Mouse (Mus musculus): ENCODE measurements around the gene Tpst1.

Gene Tpst1

GRCm38 (mm10) chr5:130052955-130053354, 20.2 kb upstream of the Tpst1 start:
- no peak for DNase-seq (ENCODE audit: low read depth, low spot score)

- no peak for DNase-seq (ENCODE audit: low read depth, low spot score)
Observed at GRCm38 (mm10) chr5:130055688-130056087, 17.4 kb upstream of the Tpst1 start.

- DNase-seq (ENCODE audit: low read depth, low spot score), result no peak
Observed at GRCm38 (mm10) chr5:130056303-130056702, 16.8 kb upstream of the Tpst1 start.

GRCm38 (mm10) chr5:130059413-130060328, 13.5 kb upstream of the Tpst1 start:
- DNase-seq (ENCODE audit: low read depth, low spot score), result no peak

GRCm38 (mm10) chr5:130060329-130060665, 12.8 kb upstream of the Tpst1 start:
- DNase-seq (ENCODE audit: low read depth, low spot score), result no peak

- no peak for DNase-seq (ENCODE audit: low read depth, low spot score)
Observed at GRCm38 (mm10) chr5:130062096-130062495, 11.0 kb upstream of the Tpst1 start.

- no peak for DNase-seq (ENCODE audit: low read depth, low spot score)
Observed at GRCm38 (mm10) chr5:130063760-130064159, 9.4 kb upstream of the Tpst1 start.

- DNase-seq (ENCODE audit: low read depth, low spot score), result no peak
Observed at GRCm38 (mm10) chr5:130065579-130065978, 7.5 kb upstream of the Tpst1 start.

- no peak for DNase-seq (ENCODE audit: low read depth, low spot score)
Observed at GRCm38 (mm10) chr5:130067841-130068264, 5.3 kb upstream of the Tpst1 start.

GRCm38 (mm10) chr5:130074491-130074890, 1.4 kb downstream of the Tpst1 start:
- DNase-seq (ENCODE audit: low read depth, low spot score), result no peak

GRCm38 (mm10) chr5:130076396-130076795, 3.3 kb downstream of the Tpst1 start:
- no peak for DNase-seq (ENCODE audit: low read depth, low spot score)

- DNase-seq (ENCODE audit: low read depth, low spot score), result no peak
Observed at GRCm38 (mm10) chr5:130078096-130078833, 5.1 kb downstream of the Tpst1 start.

GRCm38 (mm10) chr5:130078834-130079156, 5.7 kb downstream of the Tpst1 start:
- no peak for DNase-seq (ENCODE audit: low read depth, low spot score)

- DNase-seq (ENCODE audit: low read depth, low spot score), result peak; percentile 94
Observed at GRCm38 (mm10) chr5:130079202-130080050, 6.3 kb downstream of the Tpst1 start.

- DNase-seq (ENCODE audit: low read depth, low spot score), result no peak
Observed at GRCm38 (mm10) chr5:130080051-130080681, 7.0 kb downstream of the Tpst1 start.

- no peak for DNase-seq (ENCODE audit: low read depth, low spot score)
Observed at GRCm38 (mm10) chr5:130081181-130081881, 8.2 kb downstream of the Tpst1 start.

GRCm38 (mm10) chr5:130082431-130082830, 9.3 kb downstream of the Tpst1 start:
- no peak for DNase-seq (ENCODE audit: low read depth, low spot score)

- DNase-seq (ENCODE audit: low read depth, low spot score), result no peak
Observed at GRCm38 (mm10) chr5:130084271-130084670, 11.1 kb downstream of the Tpst1 start.

GRCm38 (mm10) chr5:130088008-130088407, 14.9 kb downstream of the Tpst1 start:
- DNase-seq (ENCODE audit: low read depth, low spot score), result no peak

GRCm38 (mm10) chr5:130088612-130089011, 15.5 kb downstream of the Tpst1 start:
- DNase-seq (ENCODE audit: low read depth, low spot score), result no peak

- DNase-seq (ENCODE audit: low read depth, low spot score), result no peak
Observed at GRCm38 (mm10) chr5:130089177-130089576, 16.1 kb downstream of the Tpst1 start.
